Mouse (Mus musculus): ENCODE measurements around the gene Atp6v0b.

Atp6v0b gene

DNA sequence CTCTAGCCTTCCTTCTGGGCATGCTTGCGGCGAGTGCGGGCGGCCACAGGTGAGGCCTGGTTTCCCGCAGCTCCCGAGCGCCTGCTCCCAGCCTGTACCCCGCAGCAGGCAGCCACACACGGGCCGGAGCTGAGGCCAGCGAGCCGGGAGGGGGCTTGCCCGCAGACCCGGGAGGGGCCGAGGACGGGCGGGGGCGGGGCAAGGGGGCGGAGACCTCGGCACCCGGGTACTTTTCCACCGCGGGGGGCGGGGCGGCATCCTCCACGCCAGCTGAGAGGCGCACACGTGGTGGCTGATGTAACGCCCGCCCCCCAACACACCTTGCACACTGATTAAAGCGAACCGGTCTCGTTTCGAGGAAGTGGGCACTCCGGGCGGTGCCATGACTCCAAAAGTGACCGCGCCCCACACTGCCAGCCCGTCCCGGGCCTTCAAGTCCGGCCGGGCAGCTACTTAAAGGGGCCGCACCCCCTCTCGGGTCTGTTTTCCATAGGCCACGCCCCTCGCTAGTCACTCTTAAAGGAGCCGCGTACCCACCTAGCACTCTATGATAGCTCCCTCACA, 50.8 kb downstream of the Atp6v0b start:
- DNase-seq (ENCODE audit: low spot score) = peak; percentile 90

DNA sequence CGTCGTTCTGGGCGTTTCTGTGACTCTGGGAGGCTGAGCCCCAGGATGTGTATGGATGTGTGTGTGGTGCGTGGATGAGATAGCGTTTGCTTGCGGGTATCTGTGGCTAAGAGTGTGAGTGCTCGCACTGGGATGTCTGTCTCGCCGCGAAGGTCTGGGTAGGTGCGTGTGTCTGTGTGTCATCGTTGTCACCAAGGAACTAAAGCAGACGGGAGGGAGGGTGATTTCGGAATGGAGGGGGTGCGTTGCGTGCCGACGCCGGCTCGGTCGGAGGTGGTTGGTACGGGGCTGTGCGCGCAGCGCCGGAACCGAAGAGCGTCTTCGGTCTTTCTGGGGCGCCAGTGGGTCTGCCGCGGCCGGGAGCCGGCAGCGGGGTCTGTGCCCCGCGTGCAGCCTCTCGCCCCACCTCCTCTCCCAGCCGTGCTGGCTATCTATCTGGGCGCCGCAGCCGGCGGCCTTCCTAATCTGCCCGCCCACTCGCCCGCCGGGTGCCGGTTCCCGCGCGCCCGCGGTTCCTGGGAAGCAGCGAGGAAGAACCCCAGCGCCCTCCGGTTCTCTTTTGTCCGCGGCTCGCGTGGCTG, 51.5 kb downstream of the Atp6v0b start:
- peak; percentile 60 for DNase-seq (ENCODE audit: low spot score)

- DNase-seq (ENCODE audit: low spot score) = peak; percentile 73
These were observed 52.1 kb downstream of the Atp6v0b start for GRCm38 (mm10) chr4:117834845-117835530.

DNA sequence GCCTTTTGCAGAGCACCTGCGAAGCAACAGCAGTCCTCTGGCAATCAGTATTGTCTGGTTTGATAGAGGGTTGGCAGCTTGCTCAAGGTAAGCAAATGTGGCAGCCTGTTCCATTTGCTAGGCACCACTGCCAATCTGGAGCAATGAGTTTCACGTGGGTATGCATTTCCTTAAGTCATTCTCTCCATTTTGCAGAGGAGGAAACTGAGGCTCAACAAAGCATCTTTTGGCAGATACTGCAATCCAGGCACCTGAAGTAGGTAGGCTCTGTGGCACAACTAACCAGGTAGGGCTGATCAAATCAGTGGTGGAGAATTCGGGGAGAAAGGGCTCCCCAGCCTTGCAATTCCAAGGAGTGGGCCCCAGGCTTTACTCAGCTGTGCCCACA, 52.7 kb downstream of the Atp6v0b start, which contains the start of gene Slc6a9:
Gene Slc6a9, plus strand, starts transcription at position 50 of the 388 bp plus-strand sequence.
- no peak for DNase-seq (ENCODE audit: low spot score)
